Comparison of ENCODE assay signal across 14 mouse cellular contexts in the genomic region with DNA sequence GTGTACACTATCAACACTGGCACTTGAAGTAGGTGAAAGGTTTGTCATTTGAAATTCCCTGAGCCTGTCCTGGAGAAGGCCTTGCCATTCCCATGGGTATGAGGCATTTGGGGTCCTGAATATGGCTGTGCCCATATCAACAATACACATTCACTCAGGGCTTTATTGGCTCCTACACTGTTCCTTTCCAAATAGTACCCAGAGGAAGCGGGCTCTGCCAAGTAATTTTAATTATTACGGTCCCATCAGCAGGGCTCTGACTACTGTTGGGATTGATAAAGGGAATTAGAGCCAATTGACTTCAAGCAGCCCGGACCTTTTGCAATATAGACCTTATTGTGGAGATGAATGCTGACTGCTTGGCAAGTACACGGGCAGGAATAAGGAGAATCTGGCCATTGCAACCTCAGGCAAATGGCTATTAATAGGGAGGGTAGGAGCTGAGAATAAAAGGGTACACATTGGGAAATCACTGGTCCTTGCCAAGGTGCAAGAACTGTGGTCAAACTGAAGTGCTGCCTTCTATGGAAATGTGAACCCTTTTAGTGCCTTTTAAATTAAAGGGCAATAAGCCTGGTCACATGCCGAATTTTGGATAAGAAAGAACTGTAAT. TPM values are rescaled to one million over a fixed set of nuclear protein-coding genes. Genes with fewer than 3 reads are reported as not detected.
DNase-seq lines count a peak whose midpoint lies in the region; ATAC-seq and TF ChIP-seq lines count a peak whose summit lies in the region.
"Had no signal": no experiment of that assay in that cellular context is flagged by ENCODE, and none has a peak within 500 bp of the region (broad histone marks: within the 10 kb centered on the region; RNA-seq: fewer than 3 reads in every experiment).

No protein-coding gene starts in this region.

- H3K27ac ChIP-seq in heart, embryonic 11.5 days (ENCODE audit: low read depth, low read length), result no peak overlapping the region
- no peak overlapping the region for H3K27ac ChIP-seq in forebrain, embryonic 16.5 days (ENCODE audit: low read length)
- H3K27ac ChIP-seq: limb, embryonic 10.5 days had no signal

- no peak overlapping the region for H3K9ac ChIP-seq in heart, embryonic 11.5 days (ENCODE audit: low read depth, low read length)
- H3K9ac ChIP-seq in forebrain, embryonic 16.5 days (replicated peaks; ENCODE audit: low read depth, low read length), result no peak overlapping the region

- H3K4me1 ChIP-seq in heart, embryonic 11.5 days (ENCODE audit: control insufficient read depth, insufficient read depth, low read length), result no peaks in the 10 kb centered on the region
- H3K4me1 ChIP-seq in forebrain, embryonic 16.5 days (replicated peaks; ENCODE audit: control insufficient read depth, insufficient read depth, low read length), result peaks cover 10% of the 10 kb centered on the region
- H3K4me1 ChIP-seq in lung, adult 2 months (ENCODE audit: control insufficient read depth, insufficient read depth, low read length), result peaks cover 8% of the 10 kb centered on the region
- H3K4me1 ChIP-seq: limb, embryonic 10.5 days had no signal

- H3K27me3 ChIP-seq in heart, embryonic 11.5 days (ENCODE audit: control insufficient read depth, insufficient read depth, low read length), result no peaks in the 10 kb centered on the region
- H3K27me3 ChIP-seq in forebrain, embryonic 16.5 days (replicated peaks; ENCODE audit: control insufficient read depth, insufficient read depth, low read length), result no peaks in the 10 kb centered on the region
- H3K27me3 ChIP-seq: CH12.LX, Patski had no signal

- no peak overlapping the region for H3K4me2 ChIP-seq in heart, embryonic 11.5 days
- no peak overlapping the region for H3K4me2 ChIP-seq in forebrain, embryonic 16.5 days (ENCODE audit: low read length)

- no peaks in the 10 kb centered on the region for H3K9me3 ChIP-seq in heart, embryonic 11.5 days (replicated peaks; ENCODE audit: control insufficient read depth, low read length)
- H3K9me3 ChIP-seq in forebrain, embryonic 16.5 days (ENCODE audit: control insufficient read depth, low read length), result no peaks in the 10 kb centered on the region
- H3K9me3 ChIP-seq: limb, embryonic 10.5 days had no signal

- no peak for TF ChIP-seq POLR2A in lung, adult 2 months (IDR thresholded peaks at IDR 0.05; ENCODE audit: borderline replicate concordance, extremely low read depth, low read depth, low read length)

- no peaks in the 10 kb centered on the region for H3K36me3 ChIP-seq in heart, embryonic 11.5 days (ENCODE audit: control insufficient read depth, insufficient read depth, low read length)
- H3K36me3 ChIP-seq in forebrain, embryonic 16.5 days (ENCODE audit: control insufficient read depth, insufficient read depth), result no peaks in the 10 kb centered on the region
- H3K36me3 ChIP-seq: limb, embryonic 10.5 days had no signal

- no peak overlapping the region for H3K4me3 ChIP-seq in heart, embryonic 11.5 days (ENCODE audit: low read depth, low read length)
- H3K4me3 ChIP-seq in forebrain, embryonic 16.5 days (replicated peaks; ENCODE audit: low read length), result no peak overlapping the region
- no peak overlapping the region for H3K4me3 ChIP-seq in lung, adult 2 months (replicated peaks; ENCODE audit: extremely low read depth, low read depth, low read length)
- H3K4me3 ChIP-seq: limb, embryonic 10.5 days had no signal

- TF ChIP-seq CTCF in lung, adult 2 months (IDR thresholded peaks at IDR 0.05; ENCODE audit: insufficient read depth, low read length), result no peak

- WGBS in heart, embryonic 11.5 days (ENCODE audit: insufficient replicate concordance), result 81% methylated on average over 5 of the region's 5 CpGs
- 38% methylated on average over 5 of the region's 5 CpGs for WGBS in forebrain, embryonic 16.5 days
- 55% methylated on average over 5 of the region's 5 CpGs for WGBS in lung, adult 2 months

- peak; percentile 37 to 41 for DNase-seq in heart, adult 18-20 months
- DNase-seq in lung, adult 18-20 months, result peak; percentile 43 to 72
- no peak for DNase-seq in lung, postnatal 10 days
- DNase-seq in lung, adult 2 months, result peak; percentile 16
- DNase-seq in thymus, postnatal 4 days, result no peak
- DNase-seq: cerebellum, postnatal 36 days; kidney, postnatal 10 days; spleen, adult 18-20 months had no signal

- ATAC-seq in heart, embryonic 11.5 days (replicated peaks; ENCODE audit: insufficient number of reproducible peaks, low FRiP score, low TSS enrichment), result no peak
- peak; percentile 76 for ATAC-seq in forebrain, embryonic 16.5 days
- ATAC-seq: Patski had no signal

RNA-seq across cellular contexts. Expression of a gene that starts 38.0 kb away (rescaled TPM):
- 100 to 1,000 TPM; 240 to 245 TPM for total RNA-seq in heart, adult 18-20 months (2021)
- 16.8 and 17.2 TPM in 2 replicates for polyA plus RNA-seq in heart, embryonic 11.5 days (2014; fragmentation: Nextera tagmentation; extraction: Ambion mirVana)
- polyA plus RNA-seq in forebrain, embryonic 16.5 days (2015; fragmentation: Nextera tagmentation; extraction: Ambion mirVana), result 40.5 and 41.2 TPM in 2 replicates
- 23.2 and 31.2 TPM in 2 replicates for polyA plus RNA-seq in lung, adult 2 months (2012; rRNA removed)
- total RNA-seq: CH12.LX; megakaryocyte-erythroid progenitor cell, adult 5-6 weeks had no signal

Comparison
In these comparisons a context has a peak if more than half of its experiments do, and no peak if none do; other contexts are left out.
1. DNase-seq: peak in heart, adult 18-20 months (2 of 2), lung, adult 18-20 months (2 of 2) and lung, adult 2 months (single experiment); none in lung, postnatal 10 days (single experiment) and thymus, postnatal 4 days (single experiment).